Mouse (Mus musculus): ENCODE data around the gene Med20.
A peak's percentile ranks its signal among the peaks of the same experiment; 100 is the strongest.
"Not testable (repeated sequence)": the region's sequence is repeated elsewhere in the genome, so short reads cannot be mapped to it uniquely, and the experiment has no call there.

Gene Med20

GRCm38 (mm10) chr17:47628851-47629676 is 17.7 kb downstream of the Med20 start:
- peak; percentile 86 to 94 for DNase-seq

GRCm38 (mm10) chr17:47629717-47630677 is 18.6 kb downstream of the Med20 start:
- peak in 1 of 2 experiments; percentile 19 for DNase-seq

GRCm38 (mm10) chr17:47630678-47631065 is 19.3 kb downstream of the Med20 start, which contains the start of gene Usp49:
Usp49 (plus strand) TSS chr17:47630690.
- DNase-seq: no peak

GRCm38 (mm10) chr17:47632181-47632840 is 20.9 kb downstream of the Med20 start:
- DNase-seq: no peak

- DNase-seq: no peak
Observed at GRCm38 (mm10) chr17:47633999-47634770, 22.8 kb downstream of the Med20 start.

- no peak for DNase-seq
Observed at GRCm38 (mm10) chr17:47642992-47643391, 31.6 kb downstream of the Med20 start.

- peak in 1 of 2 experiments; percentile 48 for DNase-seq
Observed at GRCm38 (mm10) chr17:47646683-47647082, 35.3 kb downstream of the Med20 start.

- no peak for DNase-seq
Observed at GRCm38 (mm10) chr17:47648966-47649365, 37.6 kb downstream of the Med20 start.

GRCm38 (mm10) chr17:47651953-47652352 is 40.6 kb downstream of the Med20 start:
- no peak for DNase-seq

GRCm38 (mm10) chr17:47654346-47654745 is 43.0 kb downstream of the Med20 start:
- DNase-seq: not testable (repeated sequence)

GRCm38 (mm10) chr17:47655697-47656096 is 44.3 kb downstream of the Med20 start:
- no peak for DNase-seq

GRCm38 (mm10) chr17:47657901-47658300 is 46.5 kb downstream of the Med20 start:
- no peak for DNase-seq

GRCm38 (mm10) chr17:47658741-47659243 is 47.4 kb downstream of the Med20 start:
- DNase-seq: no peak

GRCm38 (mm10) chr17:47663009-47663713 is 51.8 kb downstream of the Med20 start:
- DNase-seq: no peak

GRCm38 (mm10) chr17:47664474-47664873 is 53.1 kb downstream of the Med20 start:
- DNase-seq: no peak

GRCm38 (mm10) chr17:47669166-47669565 is 57.8 kb downstream of the Med20 start:
- no peak for DNase-seq

- DNase-seq: no peak
Observed at GRCm38 (mm10) chr17:47671988-47672310, 60.6 kb downstream of the Med20 start.

GRCm38 (mm10) chr17:47672311-47673111 is 61.1 kb downstream of the Med20 start:
- no peak for DNase-seq
